Mouse (Mus musculus): ENCODE measurements around the gene Gm4353.

- no peak for TF ChIP-seq EP300 (IDR thresholded peaks at IDR 0.05; ENCODE audit: low read depth)
- no peak for TF ChIP-seq CTCF (IDR thresholded peaks at IDR 0.05; ENCODE audit: low read depth)
These were observed 39.2 kb upstream of the Gm4353 start for GRCm38 (mm10) chr7:116123597-116123985.
